Mouse (Mus musculus): ENCODE results near the gene Tubg2. TPM values are rescaled to one million over a fixed set of nuclear protein-coding genes. Genes with fewer than 3 reads are reported as not detected.

Gene Tubg2
- total RNA-seq, 2 experiments from 2014 or later = 40.2 to 44.5 TPM

GRCm38 (mm10) chr11:101190181-101190912 is 34.6 kb downstream of the Tubg2 start:
- no peak for TF ChIP-seq CTCF (conservative IDR thresholded peaks at IDR 0.05)
- no peak for DNase-seq (ENCODE audit: low spot score in 2 of 2)
- H3K4me3 ChIP-seq = no peak overlapping the region

GRCm38 (mm10) chr11:101190913-101191907 is 35.5 kb downstream of the Tubg2 start:
- no peak overlapping the region for H3K4me3 ChIP-seq
- TF ChIP-seq CTCF (conservative IDR thresholded peaks at IDR 0.05) = no peak
- peak overlapping the region; percentile 83 for H3K27ac ChIP-seq
- no peak for DNase-seq (ENCODE audit: low spot score in 2 of 2)

More at GRCm38 (mm10) chr11:101190181-101190912, 34.6 kb downstream of the Tubg2 start:
- peak overlapping the region; percentile 83 for H3K27ac ChIP-seq

- Histone ChIP-seq H3K4me3 (no peak overlapping the region), H3K27ac (peak overlapping the region; percentile 83)
- no peak for DNase-seq (ENCODE audit: low spot score in 2 of 2)
- TF ChIP-seq CTCF (conservative IDR thresholded peaks at IDR 0.05) = no peak
Measured at GRCm38 (mm10) chr11:101191919-101192470, 36.3 kb downstream of the Tubg2 start.

GRCm38 (mm10) chr11:101192646-101193045 is 36.9 kb downstream of the Tubg2 start:
- Histone ChIP-seq H3K4me3 (no peak overlapping the region), H3K27ac (peak overlapping the region; percentile 83)
- TF ChIP-seq CTCF (conservative IDR thresholded peaks at IDR 0.05) = no peak
- no peak for DNase-seq (ENCODE audit: low spot score in 2 of 2)

- DNase-seq (ENCODE audit: low spot score in 2 of 2) = no peak
- TF ChIP-seq CTCF (conservative IDR thresholded peaks at IDR 0.05) = no peak
- H3K27ac ChIP-seq = no peak overlapping the region; the same call in 1 of the 2 replicates
- H3K4me3 ChIP-seq = no peak overlapping the region
Measured at GRCm38 (mm10) chr11:101193076-101193475, 37.4 kb downstream of the Tubg2 start.

GRCm38 (mm10) chr11:101194137-101194536 is 38.4 kb downstream of the Tubg2 start:
- Histone ChIP-seq H3K27ac (peak overlapping the region; percentile 70), H3K4me3 (no peak overlapping the region)
- DNase-seq (ENCODE audit: low spot score in 2 of 2) = no peak
- no peak for TF ChIP-seq CTCF (conservative IDR thresholded peaks at IDR 0.05)

- no peak overlapping the region for H3K4me3 ChIP-seq
- H3K27ac ChIP-seq = peak overlapping the region; percentile 70
- TF ChIP-seq CTCF (conservative IDR thresholded peaks at IDR 0.05) = no peak
- DNase-seq (ENCODE audit: low spot score in 2 of 2) = no peak
Measured at GRCm38 (mm10) chr11:101194643-101195042, 38.9 kb downstream of the Tubg2 start.

GRCm38 (mm10) chr11:101195101-101195500 is 39.4 kb downstream of the Tubg2 start:
- TF ChIP-seq CTCF (conservative IDR thresholded peaks at IDR 0.05) = no peak
- DNase-seq (ENCODE audit: low spot score in 2 of 2) = no peak
- peak overlapping the region; percentile 70; the same call in 1 of the 2 replicates for H3K27ac ChIP-seq
- no peak overlapping the region for H3K4me3 ChIP-seq

- Histone ChIP-seq H3K27ac (peak overlapping the region; percentile 70; the same call in 1 of the 2 replicates), H3K4me3 (no peak overlapping the region)
- no peak for DNase-seq (ENCODE audit: low spot score in 2 of 2)
- TF ChIP-seq CTCF (conservative IDR thresholded peaks at IDR 0.05) = no peak
Measured at GRCm38 (mm10) chr11:101195571-101195970, 39.9 kb downstream of the Tubg2 start.

GRCm38 (mm10) chr11:101196175-101196574 is 40.5 kb downstream of the Tubg2 start:
- Histone ChIP-seq H3K27ac (no peak overlapping the region), H3K4me3 (no peak overlapping the region)
- TF ChIP-seq CTCF (conservative IDR thresholded peaks at IDR 0.05) = no peak
- no peak for DNase-seq (ENCODE audit: low spot score in 2 of 2)

GRCm38 (mm10) chr11:101199555-101199954 is 43.8 kb downstream of the Tubg2 start:
- Histone ChIP-seq H3K4me3 (no peak overlapping the region), H3K27ac (no peak overlapping the region)
- DNase-seq (ENCODE audit: low spot score in 2 of 2) = no peak
- no peak for TF ChIP-seq CTCF (conservative IDR thresholded peaks at IDR 0.05)

GRCm38 (mm10) chr11:101200986-101201385 is 45.3 kb downstream of the Tubg2 start:
- Histone ChIP-seq H3K4me3 (no peak overlapping the region), H3K27ac (no peak overlapping the region)
- peak in 1 of 2 experiments; percentile 59 for DNase-seq (ENCODE audit: low spot score in 2 of 2)
- peak; percentile 93 for TF ChIP-seq CTCF (conservative IDR thresholded peaks at IDR 0.05)

Small RNAs within 50 kb of the gene (microRNA-seq; reads per million reads assigned to microRNA genes)
- gene Gm27626 = 0 reads per million in 2 experiments

Other genes with a start within 250 kb of the Tubg2 start
- gene Stat3, start 216.4 kb upstream of the Tubg2 start, total RNA-seq (2021) = 10 to 100 TPM; 39.5 to 42.3 TPM
- 10 to 100 TPM; 14.3 to 16.3 TPM for gene Cavin1, start 185.0 kb upstream of the Tubg2 start, total RNA-seq (2021)
- gene Atp6v0a1, start 146.5 kb upstream of the Tubg2 start, total RNA-seq (2021) = 100 to 1,000 TPM; 457 to 476 TPM
- gene Naglu, start 85.9 kb upstream of the Tubg2 start, total RNA-seq (2021) = 1 to 10 TPM; 8.7 to 9.6 TPM
- gene Hsd17b1, start 77.5 kb upstream of the Tubg2 start, total RNA-seq (2021) = under 1 TPM; 0.71 to 0.92 TPM
- 10 to 100 TPM; 24.9 to 25.8 TPM for gene Coasy, start 73.3 kb upstream of the Tubg2 start, total RNA-seq (2021)
- 10 to 100 TPM; 40.0 to 41.1 TPM for gene Mlx, start 68.6 kb upstream of the Tubg2 start, total RNA-seq (2021)
- gene Psmc3ip, start 60.5 kb upstream of the Tubg2 start, total RNA-seq (2021) = 1 to 10 TPM; 4.4 to 4.7 TPM
- 10 to 100 TPM; 55.0 to 56.6 TPM for gene Retreg3, start 36.0 kb upstream of the Tubg2 start, total RNA-seq (2021)
- 10 to 100 TPM; 41.7 to 42.6 TPM for gene Tubg1, start 36.0 kb upstream of the Tubg2 start, total RNA-seq (2021)
- gene Cntnap1, start 14.6 kb downstream of the Tubg2 start, total RNA-seq (2021) = 100 to 1,000 TPM; 169 to 171 TPM
- 10 to 100 TPM; 14.5 to 15.4 TPM for gene Plekhh3, start 15.4 kb downstream of the Tubg2 start, total RNA-seq (2021)
- not detected for gene Ccr10, start 19.5 kb downstream of the Tubg2 start, total RNA-seq (2021)
- gene Ezh1, start 70.6 kb downstream of the Tubg2 start, total RNA-seq (2021) = 10 to 100 TPM; 73.6 to 81.8 TPM
- 10 to 100 TPM; 62.2 to 68.0 TPM for gene Ramp2, start 90.1 kb downstream of the Tubg2 start, total RNA-seq (2021)
- gene Vps25, start 97.8 kb downstream of the Tubg2 start, total RNA-seq (2021) = 10 to 100 TPM; 68.8 to 69.4 TPM
- gene Wnk4, start 104.7 kb downstream of the Tubg2 start, total RNA-seq (2021) = 10 to 100 TPM; 11.3 to 11.4 TPM
- under 1 TPM; 0.29 to 0.56 TPM for gene Cntd1, start 123.1 kb downstream of the Tubg2 start, total RNA-seq (2021)
- 100 to 1,000 TPM in 1 of 2 experiments, 10 to 100 TPM in 1; 95.5 to 108 TPM for gene Coa3, start 123.2 kb downstream of the Tubg2 start, total RNA-seq (2021)
- 100 to 1,000 TPM; 219 to 223 TPM for gene Becn1, start 146.4 kb downstream of the Tubg2 start, total RNA-seq (2021)
- 100 to 1,000 TPM; 121 TPM for gene Psme3, start 160.3 kb downstream of the Tubg2 start, total RNA-seq (2021)
- gene Aoc2, start 169.2 kb downstream of the Tubg2 start, total RNA-seq (2021) = 1 to 10 TPM; 6.8 to 7.5 TPM
- under 1 TPM; 0.64 to 0.74 TPM for gene Aoc3, start 174.7 kb downstream of the Tubg2 start, total RNA-seq (2021)
- gene G6pc, start 211.7 kb downstream of the Tubg2 start, total RNA-seq (2021) = not detected